Mouse (Mus musculus) lung, adult 2 months (tissue): Measurements from ENCODE around the gene Syngr2.

Source experiments
- CTCF ChIP-seq: fragments of 200-500 bp; IDR thresholded peaks from 2 replicates; pipeline ENCODE4 v1.5.1; 2011; ENCODE audit warnings: mild to moderate bottlenecking, low read length, control low read depth; ENCODE audit not compliant: insufficient read depth
- POLR2A ChIP-seq: fragments of 200-500 bp; IDR thresholded peaks from 2 replicates; pipeline ENCODE4 v1.6.1; 2011; ENCODE audit warnings: low read depth, mild to moderate bottlenecking, control low read depth, low read length, borderline replicate concordance; ENCODE audit errors: extremely low read depth

- TF ChIP-seq CTCF (no peak), POLR2A (no peak)
Measured at GRCm38 (mm10) chr11:117858392-117858791, 48.9 kb downstream of the Syngr2 start.
